Mouse (Mus musculus): ENCODE measurements around the gene Efhb. TPM values are rescaled to one million over a fixed set of nuclear protein-coding genes. Genes with fewer than 3 reads are reported as not detected.
A peak's percentile ranks its signal among the peaks of the same experiment; 100 is the strongest.

Gene Efhb
- total RNA-seq (2022), result under 1 TPM; 0.16 to 0.56 (median 0.26) TPM

DNA sequence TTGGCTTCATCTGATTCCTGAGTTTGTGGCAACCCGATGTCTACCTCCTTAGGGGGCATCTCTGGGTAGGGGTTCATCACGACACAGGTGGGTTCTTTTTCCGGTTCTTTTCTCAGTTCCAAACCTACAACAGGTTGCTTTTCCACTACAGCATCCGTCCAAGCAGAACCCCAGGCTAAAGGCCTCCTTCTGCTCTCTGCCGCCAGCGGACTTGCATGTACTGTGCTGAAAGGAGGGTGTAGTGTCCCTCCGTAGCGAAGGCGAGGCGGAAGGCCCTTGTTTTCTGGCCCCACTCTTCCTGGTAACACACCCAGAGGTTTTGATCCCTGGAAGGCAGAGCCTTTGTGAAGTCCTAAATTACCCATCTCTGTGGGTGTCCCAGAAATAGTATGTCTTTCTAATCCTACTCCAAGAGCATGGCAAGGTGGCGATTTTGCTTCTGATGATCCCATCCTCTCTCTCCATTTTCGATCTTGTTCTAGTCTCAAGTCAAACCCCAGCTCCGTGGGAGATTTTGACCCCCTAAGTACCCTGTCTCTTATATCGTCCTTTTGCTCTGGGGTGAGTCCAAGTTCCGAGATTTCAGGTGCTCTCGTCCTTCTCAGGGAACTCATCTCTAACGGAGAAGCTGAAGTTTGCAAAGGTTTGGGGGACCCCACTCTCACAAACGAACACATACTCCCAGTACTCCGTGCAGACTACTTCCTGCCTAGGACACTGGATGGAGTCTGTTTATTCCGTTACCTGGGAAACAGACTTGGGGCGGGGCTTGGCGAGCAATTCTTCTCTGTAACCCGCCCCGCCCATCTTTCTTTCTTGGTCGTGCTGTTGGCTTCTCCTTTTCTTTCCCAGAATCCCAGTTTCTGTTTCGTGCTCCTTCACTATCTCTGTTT is at the start of gene Efhb:
TSS of gene Efhb (minus strand) at position 719 of the 893 bp plus-strand sequence.
- DNase-seq (ENCODE audit: low spot score in 2 of 2), result peak; percentile 32 to 43

DNA sequence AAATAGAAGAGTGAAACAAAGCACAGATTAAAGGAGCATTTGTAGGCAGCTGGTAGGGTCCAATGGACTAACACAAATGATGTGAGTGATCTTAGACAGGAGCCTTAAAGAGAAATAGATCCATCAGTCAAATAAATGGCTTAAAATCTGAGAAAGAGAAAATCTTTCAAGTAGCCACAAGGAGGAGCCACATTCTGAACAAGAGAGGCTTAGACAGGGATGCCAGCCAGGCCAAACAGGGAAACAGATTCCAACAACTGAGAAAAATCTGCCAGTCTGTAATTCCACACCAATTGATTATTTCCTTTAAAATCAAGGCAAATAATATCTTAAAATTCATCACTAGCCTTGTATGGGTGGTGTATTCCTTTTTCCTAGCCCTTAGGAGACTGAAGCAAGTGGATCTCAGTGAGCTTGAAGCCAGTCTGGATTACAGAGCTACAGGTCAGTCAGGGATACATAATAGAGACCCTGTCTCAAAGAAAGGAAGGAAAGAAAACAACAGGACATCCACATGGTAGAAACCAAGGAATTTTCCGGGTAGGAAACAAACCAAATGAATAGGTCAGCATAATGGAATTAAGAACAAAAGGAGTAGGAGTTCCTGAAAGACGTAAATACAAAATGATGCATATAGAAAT is 49.3 kb upstream of the Efhb start:
- DNase-seq (ENCODE audit: low spot score in 2 of 2), result no peak

DNA sequence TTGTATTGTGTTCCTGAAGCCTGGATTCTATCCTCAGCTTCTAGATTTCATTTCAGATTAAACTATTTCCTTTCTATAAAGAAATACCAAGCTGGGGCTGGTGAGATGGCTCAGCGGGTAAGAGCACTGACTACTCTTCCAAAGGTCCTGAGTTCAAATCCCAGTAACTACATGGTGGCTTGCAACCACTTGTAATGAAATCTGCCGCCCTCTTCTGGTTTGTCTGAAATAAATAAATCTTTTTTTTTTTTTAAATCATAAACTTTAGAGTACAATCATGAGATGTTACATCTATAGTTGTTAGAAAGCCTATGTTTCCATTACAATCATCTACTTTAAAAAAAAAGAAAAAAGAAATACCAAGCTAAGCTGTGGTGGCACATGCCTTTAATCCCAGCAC is 39.8 kb upstream of the Efhb start:
- DNase-seq (ENCODE audit: low spot score in 2 of 2), result no peak

GRCm38 (mm10) chr17:53489007-53489378 is 25.9 kb upstream of the Efhb start:
- no peak for DNase-seq (ENCODE audit: low spot score in 2 of 2)

DNA sequence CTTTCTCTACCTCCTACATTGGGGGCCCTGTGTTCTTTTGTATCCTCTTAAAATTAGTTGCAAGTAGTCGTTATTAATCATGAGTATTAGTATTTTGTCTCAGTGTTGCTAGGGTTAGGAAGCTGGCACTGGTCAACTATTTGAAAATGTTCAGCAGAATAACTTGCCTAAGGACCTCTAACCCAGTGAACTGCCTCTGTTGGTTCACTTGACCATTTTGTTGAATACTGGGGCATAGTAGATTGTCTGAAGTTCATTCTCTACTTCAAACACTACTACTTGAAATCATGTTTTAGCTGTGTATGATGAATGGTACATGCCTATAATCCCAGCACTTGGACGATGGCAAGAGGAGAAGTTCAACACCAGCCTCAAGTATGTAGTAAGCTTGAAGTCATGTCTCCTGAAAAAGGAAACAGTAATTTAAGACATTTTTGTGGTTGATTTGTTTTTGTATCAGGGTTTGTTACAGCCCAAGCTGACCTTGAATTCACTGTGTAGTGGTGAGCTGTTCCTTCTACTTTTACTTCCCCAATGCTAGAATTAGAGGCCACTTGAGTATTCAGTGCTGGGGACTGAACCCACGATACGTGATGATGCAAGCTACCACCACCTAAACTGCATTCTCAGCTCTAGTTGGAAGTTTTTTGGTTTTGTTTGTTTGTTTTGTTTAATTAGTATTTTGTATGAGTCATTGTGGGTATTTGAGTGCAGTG is 25.3 kb upstream of the Efhb start:
- DNase-seq (ENCODE audit: low spot score in 2 of 2), result no peak

DNA sequence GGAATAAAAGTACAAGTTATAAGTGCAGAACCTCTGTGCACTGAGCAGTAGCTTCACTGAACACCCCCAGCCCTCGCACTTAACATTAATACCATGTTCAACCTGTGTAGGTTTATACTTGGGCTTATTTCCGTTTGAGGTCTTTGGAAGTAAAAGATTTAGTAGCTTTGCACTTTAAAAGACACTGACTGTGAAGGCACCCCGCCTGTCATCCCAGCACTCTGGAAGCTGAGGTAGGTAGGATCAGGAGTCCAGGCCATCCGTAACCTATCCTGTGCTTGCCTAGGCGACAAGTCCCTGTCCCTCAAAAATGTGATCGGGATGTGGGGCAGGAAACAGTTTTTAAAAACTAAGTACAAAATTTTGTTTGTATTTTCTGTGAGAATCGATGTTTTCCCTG is 17.3 kb upstream of the Efhb start:
- DNase-seq (ENCODE audit: low spot score in 2 of 2), result no peak

DNA sequence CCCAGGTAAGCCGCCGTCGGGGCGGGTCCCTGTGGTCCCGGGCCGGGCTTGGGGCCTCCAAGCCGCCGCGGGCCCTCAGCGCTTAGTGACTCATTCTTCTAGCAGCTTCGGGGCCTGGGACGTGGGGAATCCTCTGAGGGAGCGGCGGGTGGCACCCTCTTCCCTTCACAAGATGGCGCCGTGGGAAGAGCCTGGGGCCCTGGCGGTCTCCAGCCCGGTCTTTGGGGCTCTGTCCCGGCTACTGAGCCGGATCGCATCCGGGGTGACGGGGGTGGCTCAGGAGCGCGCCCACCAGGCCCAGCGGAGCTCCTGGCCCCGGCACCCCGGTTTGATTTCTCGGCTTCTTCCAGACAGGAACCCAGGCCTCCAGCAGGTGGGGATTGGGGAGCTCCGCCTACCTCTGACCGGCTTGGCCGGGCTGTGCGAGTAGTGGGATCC is 16.5 kb upstream of the Efhb start:
- DNase-seq (ENCODE audit: low spot score in 2 of 2), result peak; percentile 39 to 49

DNA sequence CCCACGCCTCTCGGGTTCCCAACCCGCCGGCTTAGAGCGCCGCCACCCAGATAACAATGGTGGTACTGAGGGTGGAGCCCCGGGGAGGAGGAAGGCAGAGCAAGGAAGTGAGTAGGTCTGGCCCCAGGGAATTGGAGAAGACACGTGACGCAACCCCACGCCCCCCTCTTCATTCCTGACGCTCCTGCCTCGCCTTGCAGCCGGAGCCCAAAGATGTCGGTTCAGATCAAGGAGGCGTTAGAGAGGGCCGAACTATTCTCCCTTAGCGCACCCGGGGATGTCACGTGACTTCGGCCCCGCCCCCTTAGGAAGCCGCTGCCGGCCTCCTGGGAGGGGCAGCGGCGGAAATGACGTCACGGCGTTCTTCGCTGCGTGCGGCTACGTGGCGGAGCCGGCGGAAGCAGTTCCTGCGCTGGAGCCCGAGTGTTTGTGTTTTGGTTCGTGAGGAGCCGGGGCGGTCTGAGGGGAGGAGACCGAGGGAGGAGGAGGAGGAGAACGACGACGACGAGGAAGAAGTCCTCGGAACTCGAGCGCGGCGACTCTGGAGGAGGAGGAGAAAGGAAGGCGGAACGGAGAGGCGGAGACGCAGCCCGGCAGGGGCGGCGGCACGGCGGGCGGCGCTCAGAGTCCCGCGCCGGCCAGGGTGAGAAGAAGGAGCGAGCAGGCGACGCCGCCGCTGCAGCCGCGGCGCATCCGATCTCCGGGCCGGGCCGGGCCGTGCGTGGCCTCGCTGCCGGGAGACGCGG is 15.9 kb upstream of the Efhb start, which contains the start of gene Rab5a:
TSS of gene Rab5a (plus strand) at position 377 of the 746 bp plus-strand sequence.
- DNase-seq (ENCODE audit: low spot score in 2 of 2), result peak; percentile 96 to 99

GRCm38 (mm10) chr17:53478066-53478857 is 15.1 kb upstream of the Efhb start:
- no peak for DNase-seq (ENCODE audit: low spot score in 2 of 2)

DNA sequence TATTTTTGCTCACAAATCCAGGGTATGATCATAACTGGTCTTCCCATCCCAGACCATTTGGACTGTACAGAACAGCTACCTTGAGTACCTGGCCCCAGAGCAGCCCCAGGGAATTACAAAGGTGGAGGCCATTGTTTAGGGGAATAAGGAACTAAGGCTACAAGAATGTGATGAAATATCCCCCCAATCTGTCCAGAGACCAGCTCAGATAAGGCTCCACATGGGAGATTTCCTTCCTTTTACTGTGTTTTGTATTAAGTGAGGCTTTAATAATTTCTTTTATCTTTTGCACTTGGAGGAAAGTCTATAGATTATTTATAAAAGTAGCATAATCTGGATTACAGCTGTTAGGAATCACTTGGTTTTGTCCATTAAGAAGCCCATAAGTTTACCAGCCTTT is 5.6 kb upstream of the Efhb start:
- no peak for DNase-seq (ENCODE audit: low spot score in 2 of 2)

GRCm38 (mm10) chr17:53465569-53465968 is 2.4 kb upstream of the Efhb start:
- no peak for DNase-seq (ENCODE audit: low spot score in 2 of 2)

DNA sequence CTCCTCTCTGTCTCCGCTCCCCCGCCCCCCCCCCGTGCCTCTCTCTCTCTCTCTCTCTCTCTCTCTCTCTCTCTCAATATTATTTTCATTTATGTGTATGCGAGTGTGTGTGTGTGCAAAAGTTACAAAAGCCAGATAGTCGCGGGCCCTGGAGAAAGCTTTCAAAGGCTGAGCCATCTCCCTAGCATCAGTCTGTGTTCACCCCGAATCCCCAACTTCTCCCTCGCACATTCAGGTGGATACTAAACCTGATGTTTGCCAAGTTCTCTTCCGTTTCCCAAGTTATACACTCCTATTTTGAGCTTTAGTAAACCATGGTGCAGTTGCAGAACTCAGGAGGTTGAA is 347 bp upstream of the Efhb start:
- no peak for DNase-seq (ENCODE audit: low spot score in 2 of 2)

- no peak for DNase-seq (ENCODE audit: low spot score in 2 of 2)
Measured at GRCm38 (mm10) chr17:53456742-53457141, 6.4 kb downstream of the Efhb start.

DNA sequence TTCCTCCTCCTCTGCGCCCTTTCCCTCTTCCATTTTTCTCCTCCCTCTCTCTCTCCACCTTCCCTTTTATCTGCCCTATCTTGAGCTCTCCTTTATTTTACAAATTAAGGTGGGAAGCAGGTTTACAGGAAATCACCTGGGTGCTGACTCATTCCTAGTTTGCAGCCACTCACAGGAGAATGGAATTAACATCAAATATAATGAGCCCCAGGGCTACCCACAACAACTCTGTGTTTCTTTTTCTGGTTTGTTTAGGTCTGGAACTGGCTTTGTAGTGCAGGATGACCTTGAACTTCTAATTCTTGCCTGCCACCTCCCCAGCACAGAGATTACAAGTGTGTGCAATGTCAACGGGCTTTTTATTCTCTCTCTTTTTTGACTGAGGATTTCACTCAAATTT is 7.0 kb downstream of the Efhb start:
- DNase-seq (ENCODE audit: low spot score in 2 of 2), result no peak

GRCm38 (mm10) chr17:53402689-53403306 is 60.3 kb downstream of the Efhb start:
- DNase-seq (ENCODE audit: low spot score in 2 of 2), result peak in 1 of 2 experiments; percentile 43

GRCm38 (mm10) chr17:53393201-53393600 is 69.9 kb downstream of the Efhb start:
- DNase-seq (ENCODE audit: low spot score in 2 of 2), result no peak

DNA sequence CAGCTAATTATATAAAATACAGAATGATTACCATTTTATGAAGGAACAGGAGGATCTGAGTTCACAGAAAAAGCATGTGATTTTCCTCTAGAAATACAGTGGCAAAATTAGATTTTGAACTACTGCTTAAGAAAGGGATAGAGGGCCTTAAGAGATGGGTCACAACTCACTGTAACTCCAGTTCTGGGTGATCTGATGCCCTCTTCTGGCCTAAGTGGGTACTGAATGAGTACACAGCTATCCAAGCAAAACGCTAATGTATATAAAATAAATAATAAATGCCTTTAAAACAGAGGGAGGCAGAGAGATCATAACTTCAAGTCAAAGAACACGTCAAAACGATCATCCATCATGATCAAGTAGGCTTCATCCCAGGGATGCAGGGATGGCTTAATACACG is 73.6 kb downstream of the Efhb start:
- no peak for DNase-seq (ENCODE audit: low spot score in 2 of 2)

GRCm38 (mm10) chr17:53387581-53388473 is 75.3 kb downstream of the Efhb start:
- DNase-seq (ENCODE audit: low spot score in 2 of 2), result no peak

DNA sequence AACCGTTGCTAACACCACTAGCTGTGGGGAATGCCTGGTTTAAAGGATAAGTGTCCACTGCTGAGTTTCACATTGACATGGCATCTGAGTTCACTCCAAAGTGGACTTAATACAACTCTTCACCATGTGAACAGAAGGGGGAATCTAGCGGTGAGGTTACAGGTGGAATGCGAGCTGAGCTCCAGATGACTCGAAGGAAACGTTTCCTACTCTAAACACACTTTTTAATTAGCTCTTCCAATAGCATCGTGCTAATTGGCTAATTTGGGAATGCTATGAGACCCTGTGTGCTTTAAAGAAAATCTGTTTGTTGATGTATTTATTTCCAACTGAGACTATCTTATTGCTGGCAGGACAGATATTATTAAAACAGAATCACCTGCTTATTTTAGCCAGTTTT is 76.3 kb downstream of the Efhb start:
- DNase-seq (ENCODE audit: low spot score in 2 of 2), result no peak

Data from left cerebral cortex, adult 8-10 months (tissue).